Mouse (Mus musculus): ENCODE data around the gene Stxbp1. TPM values are rescaled to one million over a fixed set of nuclear protein-coding genes. Genes with fewer than 3 reads are reported as not detected.

Gene Stxbp1
- polyA plus RNA-seq, 1 experiment from 2014 or later = 21.9 TPM

DNA sequence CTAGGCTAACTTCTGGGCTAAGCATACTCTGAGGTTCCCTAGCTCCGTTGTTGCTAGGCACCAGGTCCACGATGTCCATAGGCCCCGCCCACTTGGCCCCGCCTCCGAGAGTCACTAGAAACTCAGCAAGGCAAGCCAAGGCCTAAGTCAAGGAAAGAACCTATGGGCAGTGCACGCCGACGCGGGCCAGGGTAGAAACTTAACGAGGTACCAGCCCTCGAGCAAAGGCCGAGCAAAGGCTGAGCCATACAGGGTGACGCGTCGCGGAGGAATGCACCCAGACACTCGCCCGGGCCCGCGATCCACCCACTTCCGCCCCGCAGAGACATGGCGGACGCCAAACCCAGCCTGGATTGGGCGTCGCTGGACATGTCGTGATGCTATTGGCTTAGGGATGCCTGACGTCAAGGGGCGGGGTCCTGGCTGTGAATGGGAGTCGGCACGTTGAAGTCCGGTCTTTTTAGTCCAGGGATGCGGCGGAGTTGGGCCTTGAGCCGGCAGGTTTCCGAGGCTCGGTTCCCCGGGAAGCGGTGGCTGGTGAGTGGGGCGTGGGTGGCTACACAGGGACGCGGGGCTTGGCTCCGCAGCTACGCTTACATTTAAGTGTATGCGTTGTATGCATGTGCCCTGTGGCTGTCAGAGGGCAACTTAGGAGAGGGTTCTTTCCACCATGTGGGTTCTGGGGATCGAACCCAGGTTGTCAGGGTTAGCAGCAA is 71.5 kb downstream of the Stxbp1 start, which contains the start of the genes Ttc16 and Ptrh1:
Ttc16 (minus strand) TSS at position 275 of the 716 bp plus-strand sequence.
Ptrh1 (plus strand) TSS at position 428 of the 716 bp plus-strand sequence.
- Histone ChIP-seq H3K9me3 (ENCODE audit: control insufficient read depth, low read length) (no peaks in the 10 kb centered on the region), H3K4me3 (ENCODE audit: low read length) (peak within 1 kb of the TSS; percentile 70), H3K36me3 (ENCODE audit: control insufficient read depth, insufficient read depth, low read length) (no peaks in the 10 kb centered on the region), H3K9ac (ENCODE audit: low read length) (peak within 1 kb of the TSS; percentile 72), H3K4me2 (ENCODE audit: low read depth, low read length) (peak within 1 kb of the TSS; percentile 95), H3K4me1 (replicated peaks; ENCODE audit: control insufficient read depth, insufficient read depth, low read length) (peaks cover 16% of the 10 kb centered on the region), H3K27me3 (ENCODE audit: control insufficient read depth, insufficient read depth, low read depth, low read length) (no peaks in the 10 kb centered on the region), H3K27ac (ENCODE audit: low read length) (peak within 1 kb of the TSS; percentile 68)
- under 1% methylated on average over 41 of the region's 46 CpGs for WGBS
- ATAC-seq (ENCODE audit: low read depth) = peak; percentile 98

DNA sequence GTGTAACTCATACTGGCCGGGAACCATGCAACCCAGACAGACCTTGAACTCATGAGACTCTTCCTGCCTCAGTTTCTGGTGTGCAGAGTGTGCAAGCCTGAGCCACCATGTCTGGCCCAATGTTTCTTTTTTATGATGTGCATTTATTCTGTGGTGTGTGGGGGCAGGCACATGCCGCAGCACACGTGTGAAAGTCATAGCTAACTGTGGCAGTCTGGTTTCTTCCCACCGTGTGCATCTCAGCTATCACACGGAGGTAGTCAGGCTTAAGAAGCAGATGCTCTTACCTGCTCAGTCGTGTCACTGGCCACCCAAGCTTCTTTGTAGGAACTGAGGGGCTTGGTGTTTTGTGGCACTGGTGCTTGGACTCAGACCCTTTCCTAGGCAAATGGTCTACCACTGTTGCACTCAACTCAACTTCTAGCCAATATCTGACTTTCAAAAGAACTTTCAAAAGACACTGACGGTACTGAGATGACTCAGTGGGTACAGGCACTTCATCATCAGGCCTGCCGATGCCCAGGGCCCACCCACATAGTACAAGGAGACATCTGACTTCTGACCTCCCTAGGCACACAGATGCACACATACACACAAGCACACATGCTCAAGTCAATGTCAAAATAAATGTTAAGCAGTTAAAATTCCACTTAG is 74.3 kb downstream of the Stxbp1 start:
- Histone ChIP-seq H3K36me3 (ENCODE audit: control insufficient read depth, insufficient read depth, low read length) (no peaks in the 10 kb centered on the region), H3K4me1 (replicated peaks; ENCODE audit: control insufficient read depth, insufficient read depth, low read length) (peaks cover 16% of the 10 kb centered on the region), H3K9me3 (ENCODE audit: control insufficient read depth, low read length) (no peaks in the 10 kb centered on the region), H3K9ac (ENCODE audit: low read length) (no peak overlapping the region), H3K4me3 (ENCODE audit: low read length) (no peak overlapping the region), H3K27me3 (ENCODE audit: control insufficient read depth, insufficient read depth, low read depth, low read length) (no peaks in the 10 kb centered on the region), H3K4me2 (ENCODE audit: low read depth, low read length) (no peak overlapping the region), H3K27ac (ENCODE audit: low read length) (no peak overlapping the region)
- WGBS = 66% methylated on average over 8 of the region's 8 CpGs
- ATAC-seq (ENCODE audit: low read depth) = no peak

DNA sequence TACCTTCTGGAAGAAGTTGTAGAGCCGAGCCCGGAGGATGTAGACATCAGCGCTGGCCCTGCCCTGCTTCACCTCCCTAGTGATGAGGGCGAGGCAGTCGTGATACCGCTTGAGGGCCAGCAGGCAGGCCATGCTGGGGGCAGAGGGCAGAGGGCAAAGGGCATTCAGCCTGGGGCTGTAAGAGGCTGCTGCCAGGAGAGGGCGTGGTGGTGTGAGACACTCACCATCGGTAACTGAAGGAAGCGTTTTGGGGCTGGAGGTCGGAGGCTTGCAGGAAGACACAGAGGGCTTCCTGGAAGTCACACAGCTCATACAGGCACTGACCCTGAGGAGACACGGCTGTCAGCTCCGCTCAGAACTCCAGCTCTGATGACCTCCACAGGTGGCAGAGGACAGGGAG is 75.2 kb downstream of the Stxbp1 start:
- no peaks in the 10 kb centered on the region for H3K9me3 ChIP-seq (ENCODE audit: control insufficient read depth, low read length)
- 26% methylated on average over 12 of the region's 12 CpGs for WGBS
- H3K4me3 ChIP-seq (ENCODE audit: low read length) = no peak overlapping the region
- ATAC-seq (ENCODE audit: low read depth) = no peak
- peaks cover 16% of the 10 kb centered on the region for H3K4me1 ChIP-seq (replicated peaks; ENCODE audit: control insufficient read depth, insufficient read depth, low read length)
- no peak overlapping the region for H3K27ac ChIP-seq (ENCODE audit: low read length)
- no peak overlapping the region for H3K4me2 ChIP-seq (ENCODE audit: low read depth, low read length)
- H3K27me3 ChIP-seq (ENCODE audit: control insufficient read depth, insufficient read depth, low read depth, low read length) = no peaks in the 10 kb centered on the region
- H3K9ac ChIP-seq (ENCODE audit: low read length) = no peak overlapping the region
- H3K36me3 ChIP-seq (ENCODE audit: control insufficient read depth, insufficient read depth, low read length) = no peaks in the 10 kb centered on the region

DNA sequence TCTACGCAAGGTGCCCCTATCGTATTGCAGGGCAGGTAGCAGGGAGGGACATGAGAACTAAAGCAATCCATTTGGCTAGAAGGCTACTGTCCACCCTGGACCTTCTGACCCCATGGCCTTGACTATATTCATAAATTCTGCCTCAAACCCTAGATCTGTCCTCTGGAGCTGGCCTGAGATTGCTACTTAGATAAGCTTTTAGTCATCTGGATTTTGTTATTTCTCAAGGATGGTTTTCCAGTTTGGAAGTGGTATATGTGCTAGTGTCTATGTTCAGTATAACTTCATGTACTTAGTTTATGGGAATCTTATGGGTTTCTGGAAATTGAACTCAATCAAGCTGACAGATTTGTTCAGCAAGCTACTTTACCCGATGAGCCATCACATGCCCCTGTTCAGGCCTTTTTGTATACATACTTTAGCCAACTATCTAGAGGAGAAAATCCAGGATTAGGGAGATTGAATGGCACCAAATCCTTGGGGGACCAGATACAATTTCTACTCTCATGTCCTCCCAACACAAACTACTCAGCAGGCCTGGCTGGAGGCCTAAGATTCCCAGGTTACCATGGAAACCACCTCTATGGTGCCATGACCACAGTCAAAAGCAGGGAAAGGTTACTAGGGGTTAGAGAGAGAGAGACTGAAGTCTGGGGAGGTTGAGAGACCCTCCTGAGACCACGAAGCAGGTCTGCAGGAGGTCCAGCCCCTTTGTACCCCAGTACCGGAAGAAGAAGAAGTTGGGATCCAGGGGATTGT is 77.5 kb downstream of the Stxbp1 start:
- Histone ChIP-seq H3K4me1 (replicated peaks; ENCODE audit: control insufficient read depth, insufficient read depth, low read length) (peaks cover 4% of the 10 kb centered on the region; the same call in 1 of the 2 replicates), H3K27ac (ENCODE audit: low read length) (no peak overlapping the region), H3K4me2 (ENCODE audit: low read depth, low read length) (no peak overlapping the region), H3K36me3 (ENCODE audit: control insufficient read depth, insufficient read depth, low read length) (no peaks in the 10 kb centered on the region), H3K9ac (ENCODE audit: low read length) (no peak overlapping the region), H3K27me3 (ENCODE audit: control insufficient read depth, insufficient read depth, low read depth, low read length) (no peaks in the 10 kb centered on the region), H3K9me3 (ENCODE audit: control insufficient read depth, low read length) (no peaks in the 10 kb centered on the region), H3K4me3 (ENCODE audit: low read length) (no peak overlapping the region)
- 70% methylated on average over 5 of the region's 5 CpGs for WGBS
- no peak for ATAC-seq (ENCODE audit: low read depth)

DNA sequence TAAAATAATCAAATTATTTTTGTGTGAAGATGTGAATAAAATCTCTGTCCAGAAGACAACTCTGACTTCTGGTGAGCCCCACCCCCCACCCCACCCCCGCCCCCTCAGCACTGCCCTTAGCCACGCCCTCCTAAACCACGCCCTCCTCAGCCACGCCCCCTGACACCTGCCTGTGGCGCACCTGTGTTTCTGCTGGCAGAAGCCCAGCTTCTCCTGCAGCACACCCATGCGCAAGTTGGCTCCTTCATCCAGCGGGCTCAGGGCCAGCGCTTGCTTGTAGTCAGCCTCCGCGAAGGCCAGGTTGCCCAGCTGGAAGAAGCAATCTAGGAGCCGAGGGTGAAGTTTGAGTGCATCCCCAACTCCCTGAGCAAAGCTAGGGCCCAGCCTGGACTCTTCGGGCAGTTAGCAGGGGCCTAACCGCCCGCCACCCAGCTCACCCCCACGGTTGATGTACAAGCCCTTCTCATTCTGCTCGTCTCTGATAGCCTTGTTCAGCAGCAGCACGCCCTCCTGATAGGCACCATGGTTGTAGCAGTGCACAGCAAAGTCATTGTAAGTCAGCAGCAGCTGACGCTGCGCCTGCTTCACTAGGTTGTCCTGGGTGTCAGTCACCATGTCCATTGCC is 78.3 kb downstream of the Stxbp1 start:
- no peak overlapping the region for H3K4me2 ChIP-seq (ENCODE audit: low read depth, low read length)
- peaks cover 4% of the 10 kb centered on the region; the same call in 1 of the 2 replicates for H3K4me1 ChIP-seq (replicated peaks; ENCODE audit: control insufficient read depth, insufficient read depth, low read length)
- no peak overlapping the region for H3K4me3 ChIP-seq (ENCODE audit: low read length)
- no peaks in the 10 kb centered on the region for H3K36me3 ChIP-seq (ENCODE audit: control insufficient read depth, insufficient read depth, low read length)
- 42% methylated on average over 19 of the region's 19 CpGs for WGBS
- ATAC-seq (ENCODE audit: low read depth) = peak; percentile 32; the same call in 1 of the 2 replicates
- no peak overlapping the region for H3K9ac ChIP-seq (ENCODE audit: low read length)
- H3K27ac ChIP-seq (ENCODE audit: low read length) = no peak overlapping the region
- no peaks in the 10 kb centered on the region for H3K27me3 ChIP-seq (ENCODE audit: control insufficient read depth, insufficient read depth, low read depth, low read length)
- no peaks in the 10 kb centered on the region for H3K9me3 ChIP-seq (ENCODE audit: control insufficient read depth, low read length)

DNA sequence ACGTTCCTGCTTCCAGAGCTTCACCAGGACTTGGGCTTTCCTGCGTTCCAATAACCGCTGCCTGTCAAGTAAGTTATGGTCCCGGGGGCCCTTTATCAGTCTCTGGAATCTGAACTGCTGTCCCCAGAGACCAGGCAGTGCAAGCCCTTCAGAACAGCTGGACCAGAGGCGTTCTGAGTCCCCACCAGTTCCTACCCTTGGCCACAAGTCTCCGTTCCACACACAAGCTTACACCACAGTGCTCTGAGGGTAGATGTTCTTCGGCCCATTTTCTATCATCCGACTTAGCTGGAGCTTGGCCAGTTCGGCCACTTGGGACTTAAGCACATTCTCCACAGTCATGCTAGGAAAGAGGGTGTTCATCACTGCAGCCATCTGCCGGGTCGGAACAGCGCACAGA is 79.8 kb downstream of the Stxbp1 start:
- H3K4me2 ChIP-seq (ENCODE audit: low read depth, low read length) = no peak overlapping the region
- peaks cover 4% of the 10 kb centered on the region; the same call in 1 of the 2 replicates for H3K4me1 ChIP-seq (replicated peaks; ENCODE audit: control insufficient read depth, insufficient read depth, low read length)
- no peak overlapping the region for H3K9ac ChIP-seq (ENCODE audit: low read length)
- no peak overlapping the region for H3K4me3 ChIP-seq (ENCODE audit: low read length)
- no peaks in the 10 kb centered on the region for H3K27me3 ChIP-seq (ENCODE audit: control insufficient read depth, insufficient read depth, low read depth, low read length)
- peaks cover 4% of the 10 kb centered on the region; the same call in 1 of the 2 replicates for H3K36me3 ChIP-seq (ENCODE audit: control insufficient read depth, insufficient read depth, low read length)
- no peak overlapping the region for H3K27ac ChIP-seq (ENCODE audit: low read length)
- 68% methylated on average over 12 of the region's 12 CpGs for WGBS
- no peak for ATAC-seq (ENCODE audit: low read depth)
- H3K9me3 ChIP-seq (ENCODE audit: control insufficient read depth, low read length) = no peaks in the 10 kb centered on the region

DNA sequence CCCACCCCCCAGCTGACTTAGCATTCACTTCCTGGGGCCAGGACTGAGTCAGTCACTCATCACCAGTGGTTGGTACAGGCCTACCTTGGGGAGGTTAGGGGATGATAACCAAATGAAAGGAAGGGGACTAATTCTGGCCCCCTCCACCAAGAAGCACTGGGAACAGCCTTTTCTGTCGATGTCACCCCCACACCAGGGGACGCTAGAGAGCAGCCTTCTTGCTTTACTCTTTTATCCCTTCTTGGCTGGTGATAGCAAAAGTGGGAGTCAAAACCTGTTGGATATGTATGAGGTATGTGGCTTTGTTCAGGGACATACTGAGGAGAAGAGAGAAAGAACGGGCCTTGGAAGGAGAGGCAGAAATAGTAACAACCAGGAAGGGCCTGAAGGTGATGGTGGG is 83.7 kb downstream of the Stxbp1 start:
- Histone ChIP-seq H3K4me1 (replicated peaks; ENCODE audit: control insufficient read depth, insufficient read depth, low read length) (no peaks in the 10 kb centered on the region), H3K27me3 (ENCODE audit: control insufficient read depth, insufficient read depth, low read depth, low read length) (no peaks in the 10 kb centered on the region), H3K4me3 (ENCODE audit: low read length) (no peak overlapping the region), H3K9ac (ENCODE audit: low read length) (no peak overlapping the region), H3K4me2 (ENCODE audit: low read depth, low read length) (no peak overlapping the region), H3K9me3 (ENCODE audit: control insufficient read depth, low read length) (no peaks in the 10 kb centered on the region), H3K27ac (ENCODE audit: low read length) (no peak overlapping the region), H3K36me3 (ENCODE audit: control insufficient read depth, insufficient read depth, low read length) (peaks cover 12% of the 10 kb centered on the region)
- WGBS = 77% methylated on average over 3 of the region's 3 CpGs
- ATAC-seq (ENCODE audit: low read depth) = no peak

DNA sequence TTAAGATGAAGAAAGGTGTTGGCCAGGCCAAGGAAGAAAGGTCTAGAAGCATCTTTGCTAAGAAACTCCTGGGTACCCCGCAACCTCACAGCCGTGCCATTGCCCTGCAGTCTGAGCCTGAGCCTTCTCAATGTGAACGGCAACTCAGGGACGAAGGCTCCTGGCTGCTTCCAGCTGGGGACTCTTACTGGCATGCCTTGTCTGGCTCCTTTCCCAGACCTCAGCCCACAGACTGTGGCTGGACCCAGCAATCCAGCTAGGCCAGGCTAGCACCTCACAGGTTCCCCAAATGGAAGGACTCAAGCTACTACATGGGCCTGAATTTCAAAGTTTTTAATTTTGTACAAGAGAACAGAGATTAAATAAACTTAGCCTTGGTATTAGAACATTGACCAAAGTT is 85.2 kb downstream of the Stxbp1 start:
- no peak overlapping the region for H3K4me3 ChIP-seq (ENCODE audit: low read length)
- no peaks in the 10 kb centered on the region for H3K27me3 ChIP-seq (ENCODE audit: control insufficient read depth, insufficient read depth, low read depth, low read length)
- ATAC-seq (ENCODE audit: low read depth) = no peak
- H3K9ac ChIP-seq (ENCODE audit: low read length) = no peak overlapping the region
- H3K27ac ChIP-seq (ENCODE audit: low read length) = no peak overlapping the region
- WGBS = 66% methylated on average over 4 of the region's 4 CpGs
- H3K36me3 ChIP-seq (ENCODE audit: control insufficient read depth, insufficient read depth, low read length) = peaks cover 12% of the 10 kb centered on the region
- H3K9me3 ChIP-seq (ENCODE audit: control insufficient read depth, low read length) = no peaks in the 10 kb centered on the region
- peaks cover 3% of the 10 kb centered on the region; the same call in 1 of the 2 replicates for H3K4me1 ChIP-seq (replicated peaks; ENCODE audit: control insufficient read depth, insufficient read depth, low read length)
- H3K4me2 ChIP-seq (ENCODE audit: low read depth, low read length) = no peak overlapping the region
